Mouse (Mus musculus) layer of hippocampus, adult 8-10 months (tissue): ENCODE data around the gene Tnip2. TPM values are rescaled to one million over a fixed set of nuclear protein-coding genes. Genes with fewer than 3 reads are reported as not detected.

ENCODE experiments used
- DNase-seq, 2 experiments: peaks; one replicate each; pipeline ENCODE4 v3.0.0; 2022; ENCODE audit warnings: low spot score in 2 of 2
- total RNA-seq, 4 experiments: library from RNA; stranded (reverse); gene quantifications; 2 replicates each; pipeline ENCODE4 v1.2.4; 2022

Gene Tnip2
- 10 to 100 TPM; 27.2 to 36.7 (median 33.1) TPM for total RNA-seq

- DNase-seq: peak; percentile 89 to 90
Measured at GRCm38 (mm10) chr5:34513466-34514217, at the start of gene Tnip2. Gene Tnip2 (minus strand): TSS chr5:34513991.

GRCm38 (mm10) chr5:34551821-34552220 lies 38.0 kb upstream of the Tnip2 start:
- no peak for DNase-seq

- DNase-seq: no peak
Measured at GRCm38 (mm10) chr5:34550251-34550650, 36.5 kb upstream of the Tnip2 start.

DNA sequence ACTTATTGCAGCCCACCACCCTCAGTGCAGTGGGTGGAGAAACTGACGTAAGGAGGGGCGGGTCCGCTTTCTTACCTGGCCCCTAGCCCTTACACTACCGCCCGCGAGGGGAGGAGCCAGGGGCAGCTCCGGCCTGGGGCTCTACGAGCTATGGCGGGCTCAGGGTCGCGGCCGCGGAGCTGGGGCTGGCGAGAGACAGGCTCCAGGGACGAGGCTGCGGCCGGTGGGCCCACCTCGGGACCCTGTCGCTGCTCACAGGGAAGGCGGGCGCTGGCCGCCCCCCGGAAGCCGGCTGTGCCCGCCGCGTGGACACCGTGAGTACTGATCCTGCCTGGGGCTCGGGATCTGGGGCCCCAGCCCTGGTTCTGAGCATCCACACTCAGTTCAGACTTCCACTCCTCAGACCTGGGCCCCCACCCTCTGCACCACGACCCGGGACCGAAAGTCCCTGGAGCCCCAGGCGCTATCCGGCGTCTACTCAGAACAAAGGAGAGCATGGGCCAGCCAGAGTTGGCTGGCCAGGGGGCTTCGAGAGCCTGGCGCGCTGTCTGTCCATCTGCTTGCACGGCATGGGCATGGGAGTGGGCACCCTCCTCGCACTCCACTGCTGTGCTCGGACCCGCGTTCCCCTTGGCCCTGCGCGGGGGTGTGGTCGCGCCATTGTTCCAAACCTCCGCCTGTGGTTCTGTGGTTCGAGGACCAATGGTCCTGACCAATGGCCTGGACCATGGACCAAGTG lies 35.9 kb upstream of the Tnip2 start:
- no peak for DNase-seq

- DNase-seq: no peak
Measured at GRCm38 (mm10) chr5:34549135-34549482, 35.3 kb upstream of the Tnip2 start.

DNA sequence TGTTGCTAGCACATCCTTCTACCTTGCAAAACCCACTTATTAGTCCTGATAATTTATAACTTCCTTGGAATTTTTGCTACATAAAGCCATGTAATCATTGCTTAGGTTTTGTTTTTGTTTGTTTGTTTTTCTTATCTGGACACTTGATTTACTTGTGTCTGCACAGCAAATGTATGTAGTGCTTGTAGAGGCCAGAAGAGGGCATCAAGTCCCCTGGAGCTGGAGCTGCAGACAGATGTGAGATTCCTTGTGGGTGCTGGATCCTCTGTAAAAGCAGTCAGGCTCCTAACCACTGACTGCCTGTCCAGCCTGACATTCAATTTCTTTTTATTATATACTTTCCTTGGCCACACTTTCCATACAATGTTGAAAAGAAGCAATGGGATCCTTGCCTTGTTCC lies 33.6 kb upstream of the Tnip2 start:
- no peak for DNase-seq

- no peak for DNase-seq
Measured at GRCm38 (mm10) chr5:34543114-34543513, 29.3 kb upstream of the Tnip2 start.

- no peak for DNase-seq
Measured at GRCm38 (mm10) chr5:34542166-34542565, 28.4 kb upstream of the Tnip2 start.

DNA sequence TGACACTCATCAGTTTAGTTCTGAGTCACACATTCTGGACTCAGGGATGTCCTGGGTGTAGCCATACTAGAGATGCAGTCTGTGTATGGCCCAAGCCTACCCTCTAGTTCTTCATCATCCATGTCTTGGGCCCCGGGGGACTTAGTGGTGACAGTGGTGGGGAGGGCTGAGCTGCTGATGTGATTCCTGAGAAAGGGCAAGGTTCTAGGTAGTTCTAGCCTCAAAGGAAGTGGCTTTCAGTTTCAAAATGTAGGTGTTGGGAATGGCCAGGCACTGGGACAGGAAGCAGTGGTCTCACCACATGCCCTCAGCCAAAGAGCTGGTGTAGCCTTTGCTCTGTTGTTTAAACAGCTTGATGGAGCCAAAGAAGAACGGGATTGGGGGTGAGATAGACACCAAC lies 25.3 kb upstream of the Tnip2 start:
- DNase-seq: no peak

DNA sequence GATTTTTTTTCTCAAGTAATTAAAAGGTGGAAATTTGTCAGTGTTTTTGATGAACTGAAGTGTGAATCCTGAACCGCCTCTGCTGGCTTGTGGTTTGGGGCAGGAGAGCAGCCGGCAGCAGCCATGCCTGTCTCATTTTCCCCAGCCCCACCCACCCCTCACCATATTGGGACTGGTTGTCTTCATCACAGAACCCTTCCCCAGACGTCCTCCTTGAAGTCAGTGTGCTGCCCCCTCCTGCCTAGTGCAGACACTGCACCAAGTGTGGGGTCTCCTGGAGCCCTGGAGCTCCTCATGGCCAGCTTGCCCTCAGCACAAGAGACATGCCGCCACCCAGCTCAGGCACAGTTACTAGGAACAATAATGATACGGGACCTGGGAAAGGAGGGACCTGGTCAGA lies 24.7 kb upstream of the Tnip2 start:
- no peak for DNase-seq

- DNase-seq: no peak
Measured at GRCm38 (mm10) chr5:34538079-34538478, 24.3 kb upstream of the Tnip2 start.

- no peak for DNase-seq
Measured at GRCm38 (mm10) chr5:34535831-34536230, 22.0 kb upstream of the Tnip2 start.

- no peak for DNase-seq
Measured at GRCm38 (mm10) chr5:34534776-34535581, 21.2 kb upstream of the Tnip2 start.

DNA sequence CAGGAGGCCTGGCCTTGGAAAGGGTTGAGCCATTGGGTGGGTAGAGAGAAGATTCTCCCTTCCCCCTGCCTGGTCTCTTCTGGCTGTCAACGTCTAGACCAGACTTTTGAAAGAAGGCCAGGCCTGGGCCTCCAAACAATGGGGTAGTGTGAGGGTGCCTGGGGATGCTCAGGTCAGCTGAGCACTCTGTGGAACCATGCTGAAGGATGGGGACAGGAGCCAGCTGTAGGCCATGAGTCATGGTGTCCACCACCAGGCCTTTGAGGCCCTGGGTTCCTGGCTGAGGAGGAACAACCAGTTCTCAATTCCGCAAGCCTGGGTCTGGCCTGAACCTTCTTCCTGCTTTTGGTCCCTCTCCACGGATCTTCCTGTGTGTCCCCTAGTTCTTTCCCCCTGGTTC lies 20.0 kb upstream of the Tnip2 start:
- peak; percentile 45 to 58 for DNase-seq

GRCm38 (mm10) chr5:34533066-34533465 lies 19.3 kb upstream of the Tnip2 start:
- DNase-seq: no peak

DNA sequence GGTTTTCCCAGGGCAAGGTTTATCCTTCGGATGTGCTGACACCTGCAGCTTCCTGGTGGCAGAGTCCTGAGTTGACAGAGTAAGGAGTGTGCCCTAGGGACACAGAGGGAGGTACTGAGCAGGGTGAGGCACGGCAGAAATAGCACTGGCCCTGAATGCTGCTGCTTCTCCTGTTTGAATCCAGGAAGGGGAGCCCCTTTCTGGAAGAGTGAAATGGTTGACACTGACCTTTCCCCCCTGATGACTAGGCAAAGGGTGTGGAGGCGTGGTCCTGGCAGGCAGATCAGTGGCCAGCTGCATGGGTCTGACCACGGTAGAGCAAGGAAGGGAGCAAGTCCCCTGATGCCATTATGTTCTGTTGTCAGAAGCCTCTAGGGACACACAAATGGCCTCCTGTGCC lies 16.9 kb upstream of the Tnip2 start:
- DNase-seq: no peak

GRCm38 (mm10) chr5:34530116-34530515 lies 16.3 kb upstream of the Tnip2 start:
- no peak for DNase-seq

DNA sequence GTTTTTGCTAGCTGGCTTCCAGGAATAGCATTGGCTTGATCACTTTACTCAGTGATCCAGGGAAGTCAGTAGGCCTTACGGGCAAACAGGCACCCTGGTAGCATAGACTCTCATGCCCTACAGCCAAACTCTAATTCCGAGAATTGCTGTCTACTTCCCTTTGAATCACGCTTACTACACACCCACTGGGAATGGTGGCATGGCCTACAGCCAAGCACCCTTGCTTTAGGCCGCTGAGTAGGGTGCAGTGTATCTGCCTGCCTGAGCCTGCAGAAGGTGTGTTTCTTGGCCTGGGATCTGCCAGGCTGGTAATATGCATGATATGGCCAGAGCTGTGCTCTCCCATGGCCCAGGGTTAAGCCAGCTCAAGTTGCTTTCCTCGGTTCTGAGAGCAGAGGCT lies 14.9 kb upstream of the Tnip2 start:
- DNase-seq: no peak

GRCm38 (mm10) chr5:34527352-34527751 lies 13.6 kb upstream of the Tnip2 start:
- no peak for DNase-seq

GRCm38 (mm10) chr5:34526477-34526775 lies 12.6 kb upstream of the Tnip2 start:
- no peak for DNase-seq

DNA sequence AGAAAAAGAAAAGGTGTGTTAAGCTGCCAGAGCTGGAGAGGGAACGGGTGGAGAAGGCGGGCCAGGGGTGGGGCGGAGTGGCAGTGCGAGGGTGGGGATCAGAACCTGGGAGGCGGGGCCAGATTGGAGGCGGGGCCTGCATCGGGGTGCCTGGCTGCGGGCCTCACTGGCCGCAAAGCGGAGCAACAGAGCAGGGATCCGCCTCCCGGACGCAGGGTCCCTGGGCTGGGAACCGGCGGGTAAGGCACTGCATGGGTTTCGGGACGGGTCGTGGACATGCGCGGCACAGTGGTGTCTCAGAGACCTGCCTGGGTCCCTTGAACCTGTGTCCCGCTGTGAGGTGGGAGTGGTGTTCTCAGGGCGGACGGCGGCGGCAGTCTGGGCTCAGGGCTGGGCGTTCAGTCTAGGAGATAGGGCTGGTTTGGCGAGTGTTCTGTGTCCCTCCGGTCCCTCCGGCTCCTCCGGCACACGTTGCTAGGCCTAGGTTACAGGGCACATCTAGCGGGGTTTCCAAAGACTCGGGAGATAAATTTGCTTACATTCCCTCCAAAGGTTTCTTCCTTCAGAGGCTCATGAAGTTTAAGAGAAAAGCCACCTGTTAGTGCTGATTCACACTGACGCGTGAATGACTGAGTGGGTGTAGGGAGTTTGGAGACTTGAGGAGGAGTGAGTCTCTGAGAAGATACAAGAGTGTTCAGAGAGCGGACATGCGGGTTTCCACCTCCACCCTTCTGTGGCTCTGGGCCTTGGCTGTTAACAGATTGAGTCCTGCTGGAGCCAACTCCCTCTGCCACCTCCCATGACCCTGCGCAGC lies 12.1 kb upstream of the Tnip2 start, which contains the start of gene Sh3bp2:
Sh3bp2 (plus strand) TSS at position 176 of the 814 bp plus-strand sequence.
- DNase-seq: peak; percentile 73 to 79
